Mouse (Mus musculus) brain, embryonic 14.5 days (tissue): ENCODE measurements around the gene Zscan26.

Experiments
- CTCF ChIP-seq: fragments of 200-500 bp; IDR thresholded peaks from 2 replicates; pipeline ENCODE4 v1.5.1; 2012; ENCODE audit warnings: inconsistent platforms, mild to moderate bottlenecking, moderate library complexity, borderline replicate concordance; ENCODE audit not compliant: insufficient read depth, insufficient read length; ENCODE audit errors: extremely low read depth
- POLR2A ChIP-seq: fragments of 200-500 bp; IDR thresholded peaks from 2 replicates; pipeline ENCODE4 v1.6.1; 2012; ENCODE audit warnings: mild to moderate bottlenecking, inconsistent platforms, borderline replicate concordance; ENCODE audit not compliant: poor library complexity, insufficient read depth, insufficient read length, severe bottlenecking; ENCODE audit errors: extremely low read depth

DNA sequence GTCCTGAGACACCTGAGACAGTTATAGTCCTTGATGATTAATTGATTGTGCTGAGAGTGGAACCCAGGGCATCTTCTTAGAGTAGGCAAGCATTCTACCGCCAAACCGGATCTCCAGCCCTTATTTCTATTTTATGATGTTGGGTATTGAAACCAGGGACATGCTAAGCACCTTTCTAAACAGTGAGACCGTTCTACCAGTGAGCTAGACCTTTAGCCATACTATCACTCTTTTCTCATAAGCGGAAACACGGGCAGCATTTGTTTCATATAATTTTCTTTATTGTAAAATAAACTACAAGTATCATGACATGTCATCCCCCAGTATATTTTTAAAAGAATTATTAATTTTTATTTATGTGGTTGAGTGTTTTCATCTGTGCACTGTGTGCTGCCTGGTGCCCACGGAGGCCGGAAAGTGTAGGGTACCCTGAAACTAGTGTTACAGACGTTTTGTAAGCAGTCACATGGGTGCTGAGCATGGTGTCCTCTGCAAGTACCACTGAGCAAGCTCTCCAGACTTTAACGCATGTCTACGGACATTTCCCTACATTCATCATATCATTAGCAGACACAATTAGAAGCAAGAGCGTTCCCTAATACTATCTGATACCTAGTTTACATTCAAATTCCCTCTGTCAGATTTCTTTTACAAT is 44.6 kb downstream of the Zscan26 start:
- TF ChIP-seq CTCF (no peak), POLR2A (no peak)
